Mouse (Mus musculus): ENCODE data around the gene Otor. TPM values are rescaled to one million over a fixed set of nuclear protein-coding genes. Genes with fewer than 3 reads are reported as not detected.

Gene Otor
- total RNA-seq, 1 experiment from 2014 or later = not detected

DNA sequence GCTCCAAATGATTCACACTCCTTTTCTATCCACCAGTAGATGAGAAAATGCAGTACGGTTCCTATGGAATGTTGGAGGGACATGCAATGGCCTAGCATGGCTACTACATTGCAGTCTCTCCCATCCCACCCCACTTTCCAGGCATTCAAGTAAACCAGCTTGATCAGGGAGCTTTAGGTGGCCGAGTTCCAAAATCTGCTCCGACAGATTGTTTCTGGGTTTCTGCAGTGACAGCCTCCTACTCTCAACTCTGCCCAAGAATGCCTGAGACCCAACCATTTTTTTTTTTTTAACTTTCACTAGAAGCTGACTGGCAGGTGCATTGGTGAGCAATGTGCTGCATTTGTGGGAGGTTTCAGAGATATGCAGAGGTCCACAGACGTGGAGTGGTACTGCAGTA lies 36.4 kb downstream of the Otor start:
- ATAC-seq (ENCODE audit: extremely low read depth, insufficient number of reproducible peaks, low FRiP score, poor library complexity, severe bottlenecking) = no peak

- no peak for ATAC-seq (ENCODE audit: extremely low read depth, insufficient number of reproducible peaks, low FRiP score, poor library complexity, severe bottlenecking)
Measured at GRCm38 (mm10) chr2:143117453-143117852, 39.2 kb downstream of the Otor start.

GRCm38 (mm10) chr2:143118221-143118620 lies 39.9 kb downstream of the Otor start:
- no peak for ATAC-seq (ENCODE audit: extremely low read depth, insufficient number of reproducible peaks, low FRiP score, poor library complexity, severe bottlenecking)

GRCm38 (mm10) chr2:143131098-143131646 lies 52.9 kb downstream of the Otor start:
- ATAC-seq (ENCODE audit: extremely low read depth, insufficient number of reproducible peaks, low FRiP score, poor library complexity, severe bottlenecking) = no peak

Other genes starting within 250 kb of the Otor start
- 22.2 and 23.3 TPM in 2 replicates for gene Kif16b, start 176.9 kb upstream of the Otor start, total RNA-seq (2017)
- gene Snrpb2, start 15.4 kb upstream of the Otor start, total RNA-seq (2017) = 39.5 and 40.6 TPM in 2 replicates

Data from neutrophil, adult 5-6 weeks (primary cell).